Mouse (Mus musculus): ENCODE measurements around the gene Lpgat1.

GRCm38 (mm10) chr1:191780470-191780869, 62.8 kb downstream of the Lpgat1 start:
- TF ChIP-seq CTCF (IDR thresholded peaks at IDR 0.05; ENCODE audit: low read depth) (no peak), EP300 (optimal IDR thresholded peaks at IDR 0.05) (no peak)

All from stomach, postnatal 0 days (tissue).